Mouse (Mus musculus) frontal cortex, adult 2 months (tissue): ENCODE measurements at regions not wholly inside any gene's neighbourhood (a gene's known extent, or its start where the extent isn't known, plus 50 kb on each side); places are given as distances from the start of the nearest gene placed in this dataset.

ENCODE experiments used
- DNase-seq, 2 experiments: peaks; one replicate each; pipeline ENCODE4 v3.0.0; 2022; ENCODE audit warnings: low spot score in 1 of 2; ENCODE audit errors: extremely low spot score in 1 of 2

GRCm38 (mm10) chr12:106687751-106688150 is 677.7 kb downstream of the Vrk1 start:
- peak in 1 of 2 experiments; percentile 29 for DNase-seq

- peak in 1 of 2 experiments; percentile 22 for DNase-seq
Measured at GRCm38 (mm10) chr12:106688156-106688740, 678.2 kb downstream of the Vrk1 start.

- no peak for DNase-seq
Measured at GRCm38 (mm10) chr12:106702958-106703357, 692.9 kb downstream of the Vrk1 start.

- DNase-seq, result no peak
Measured at GRCm38 (mm10) chr12:106721271-106722009, 711.4 kb downstream of the Vrk1 start.

- no peak for DNase-seq
Measured at GRCm38 (mm10) chr12:106722010-106722362, 712.0 kb downstream of the Vrk1 start.

GRCm38 (mm10) chr12:106722761-106723160 is 712.7 kb downstream of the Vrk1 start:
- no peak for DNase-seq

GRCm38 (mm10) chr12:106726920-106727319 is 716.9 kb downstream of the Vrk1 start:
- no peak for DNase-seq

GRCm38 (mm10) chr12:106727486-106727885 is 717.5 kb downstream of the Vrk1 start:
- DNase-seq, result no peak

- DNase-seq, result no peak
Measured at GRCm38 (mm10) chr12:106729686-106730085, 719.7 kb downstream of the Vrk1 start.

- DNase-seq, result peak in 1 of 2 experiments; percentile 8
Measured at GRCm38 (mm10) chr12:106732108-106732857, 722.3 kb downstream of the Vrk1 start.

GRCm38 (mm10) chr12:106748765-106749164 is 738.7 kb downstream of the Vrk1 start:
- DNase-seq, result no peak

- DNase-seq, result no peak
Measured at GRCm38 (mm10) chr12:106763552-106763951, 724.9 kb upstream of the 3110018I06Rik start.

- no peak for DNase-seq
Measured at GRCm38 (mm10) chr12:106764516-106764915, 723.9 kb upstream of the 3110018I06Rik start.

GRCm38 (mm10) chr12:106773536-106773935 is 714.9 kb upstream of the 3110018I06Rik start:
- no peak for DNase-seq

- DNase-seq, result no peak
Measured at GRCm38 (mm10) chr12:106796596-106796995, 691.8 kb upstream of the 3110018I06Rik start.

GRCm38 (mm10) chr12:106819736-106820135 is 668.7 kb upstream of the 3110018I06Rik start:
- no peak for DNase-seq

- DNase-seq, result peak in 1 of 2 experiments; percentile 23
Measured at GRCm38 (mm10) chr12:106822311-106822710, 666.1 kb upstream of the 3110018I06Rik start.

- no peak for DNase-seq
Measured at GRCm38 (mm10) chr12:106828542-106828941, 659.9 kb upstream of the 3110018I06Rik start.

- no peak for DNase-seq
Measured at GRCm38 (mm10) chr12:106829323-106829722, 659.1 kb upstream of the 3110018I06Rik start.

GRCm38 (mm10) chr12:106835241-106835640 is 653.2 kb upstream of the 3110018I06Rik start:
- DNase-seq, result no peak

GRCm38 (mm10) chr12:106839618-106840017 is 648.8 kb upstream of the 3110018I06Rik start:
- no peak for DNase-seq
